Mouse (Mus musculus): ENCODE measurements around the gene Sik3. TPM values are rescaled to one million over a fixed set of nuclear protein-coding genes. Genes with fewer than 3 reads are reported as not detected.

Gene Sik3
- total RNA-seq, 2 experiments from 2014 or later, result 56.3 to 63.1 TPM

- intact Hi-C loops (cut with DNase I), result no loop called here
- DNase-seq, result no peak
Observed at GRCm38 (mm10) chr9:46210473-46210872, 197.9 kb downstream of the Sik3 start.

GRCm38 (mm10) chr9:46214276-46214675 is 201.7 kb downstream of the Sik3 start:
- no peak for DNase-seq

GRCm38 (mm10) chr9:46214946-46215337 is 202.3 kb downstream of the Sik3 start:
- DNase-seq, result no peak
- intact Hi-C loops (cut with DNase I), result no loop called here

More at GRCm38 (mm10) chr9:46214276-46214675, 201.7 kb downstream of the Sik3 start:
- intact Hi-C loops (cut with DNase I), result no loop called here

- intact Hi-C loops (cut with DNase I), result no loop called here
- DNase-seq, result no peak
Observed at GRCm38 (mm10) chr9:46215338-46216322, 203.0 kb downstream of the Sik3 start.

GRCm38 (mm10) chr9:46216744-46217470 is 204.3 kb downstream of the Sik3 start:
- intact Hi-C loops (cut with DNase I), result no loop called here
- DNase-seq, result no peak

- intact Hi-C loops (cut with DNase I), result no loop called here
- DNase-seq, result no peak
Observed at GRCm38 (mm10) chr9:46218176-46218575, 205.6 kb downstream of the Sik3 start.

- intact Hi-C loops (cut with DNase I), result no loop called here
- DNase-seq, result peak in 1 of 2 experiments; percentile 29
Observed at GRCm38 (mm10) chr9:46223090-46223489, 210.5 kb downstream of the Sik3 start.

- no peak for DNase-seq
- intact Hi-C loops (cut with DNase I), result no loop called here
Observed at GRCm38 (mm10) chr9:46224101-46224500, 211.5 kb downstream of the Sik3 start.

- DNase-seq, result no peak
Observed at GRCm38 (mm10) chr9:46224945-46225660, 212.5 kb downstream of the Sik3 start.

GRCm38 (mm10) chr9:46227064-46227614 is 214.5 kb downstream of the Sik3 start:
- intact Hi-C loops (cut with DNase I), result no loop called here
- no peak for DNase-seq

More at GRCm38 (mm10) chr9:46224945-46225660, 212.5 kb downstream of the Sik3 start:
- intact Hi-C loops (cut with DNase I), result no loop called here

GRCm38 (mm10) chr9:46228491-46228890 is 215.9 kb downstream of the Sik3 start, which contains the start of gene Apoa1:
TSS of gene Apoa1 (plus strand) at chr9:46228580.
- DNase-seq, result no peak
- intact Hi-C loops (cut with DNase I), result no loop called here

GRCm38 (mm10) chr9:46229573-46230449 is 217.2 kb downstream of the Sik3 start:
- intact Hi-C loops (cut with DNase I), result loop anchor here (2.0 kb wide), 1 partner anchor 17 kb away; no protein-coding TSS in a partner anchor
- peak; percentile 85 to 90 for DNase-seq

- intact Hi-C loops (cut with DNase I), result loop anchor here (2.0 kb wide), 1 partner anchor 16 kb away; no protein-coding TSS in a partner anchor
Observed at GRCm38 (mm10) chr9:46230450-46230975, 217.9 kb downstream of the Sik3 start.

GRCm38 (mm10) chr9:46235196-46235595 is 222.6 kb downstream of the Sik3 start:
- intact Hi-C loops (cut with DNase I), result no loop called here
- DNase-seq, result no peak

More at GRCm38 (mm10) chr9:46230450-46230975, 217.9 kb downstream of the Sik3 start:
- DNase-seq, result no peak

- DNase-seq, result no peak
- intact Hi-C loops (cut with DNase I), result no loop called here
Observed at GRCm38 (mm10) chr9:46235596-46235648, 222.8 kb downstream of the Sik3 start, which contains the start of gene Apoc3. TSS of gene Apoc3 (minus strand) at chr9:46235636.

- intact Hi-C loops (cut with DNase I), result no loop called here
Observed at GRCm38 (mm10) chr9:46235649-46236048, 223.0 kb downstream of the Sik3 start.

GRCm38 (mm10) chr9:46238850-46239249 is 226.2 kb downstream of the Sik3 start:
- no peak for DNase-seq
- intact Hi-C loops (cut with DNase I), result no loop called here

More at GRCm38 (mm10) chr9:46235649-46236048, 223.0 kb downstream of the Sik3 start:
- no peak for DNase-seq

GRCm38 (mm10) chr9:46240526-46241153 is 228.0 kb downstream of the Sik3 start, which contains the start of gene Apoa4:
TSS of gene Apoa4 (plus strand) at chr9:46240696.
- intact Hi-C loops (cut with DNase I), result no loop called here
- no peak for DNase-seq

GRCm38 (mm10) chr9:46241818-46242217 is 229.2 kb downstream of the Sik3 start:
- DNase-seq, result no peak
- intact Hi-C loops (cut with DNase I), result no loop called here

Data from heart, postnatal 14 days (tissue).